Mouse (Mus musculus) liver, embryonic 11.5 days (tissue): ENCODE measurements around the gene Arid3a. TPM values are rescaled to one million over a fixed set of nuclear protein-coding genes. Genes with fewer than 3 reads are reported as not detected.
A peak's percentile ranks its signal among the peaks of the same experiment; 100 is the strongest.

Source experiments
- ATAC-seq: fragments of 200-750 bp; cut with Nextera tagmentation; replicated peaks from 2 replicates; pipeline ENCODE4 v1.8.0; 2017; ENCODE audit warnings: moderate number of reproducible peaks, mild to moderate bottlenecking, moderate TSS enrichment, moderate library complexity; ENCODE audit not compliant: low FRiP score
- DNase-seq: peaks from one replicate; pipeline ENCODE4 v3.0.0-alpha.2; 2017; ENCODE audit warnings: low spot score
- H3K27ac ChIP-seq: fragments of 300-500 bp; sonication (generic); 2 replicates; pipeline ENCODE4 v1.5.1; 2014; ENCODE audit warnings: mild to moderate bottlenecking, low read depth, low read length, control low read depth
- H3K27me3 ChIP-seq: fragments of 300-500 bp; sonication (generic); replicated peaks from 2 replicates; pipeline ENCODE4 v1.6.1; 2014; ENCODE audit warnings: low read length, mixed read lengths; ENCODE audit not compliant: control insufficient read depth, insufficient read depth
- H3K36me3 ChIP-seq: fragments of 300-500 bp; sonication (generic); 2 replicates; pipeline ENCODE4 v1.6.1; 2014; ENCODE audit warnings: mild to moderate bottlenecking, low read length, moderate library complexity, mixed read lengths; ENCODE audit not compliant: control insufficient read depth, insufficient read depth
- H3K4me1 ChIP-seq: fragments of 300-500 bp; sonication (generic); replicated peaks from 2 replicates; pipeline ENCODE4 v1.6.1; 2014; ENCODE audit warnings: low read length, mixed read lengths; ENCODE audit not compliant: control insufficient read depth, insufficient read depth
- H3K4me2 ChIP-seq: fragments of 300-500 bp; sonication (generic); 2 replicates; pipeline ENCODE4 v1.6.1; 2014; ENCODE audit warnings: mild to moderate bottlenecking, control low read depth, moderate library complexity
- H3K4me3 ChIP-seq: fragments of 300-500 bp; sonication (generic); 2 replicates; pipeline ENCODE4 v1.5.1; 2014; ENCODE audit warnings: low read depth, low read length, control low read depth
- H3K9ac ChIP-seq: fragments of 300-500 bp; sonication (generic); 2 replicates; pipeline ENCODE4 v1.6.1; 2014; ENCODE audit warnings: low read depth, low read length, control low read depth
- H3K9me3 ChIP-seq: fragments of 300-500 bp; sonication (generic); 2 replicates; pipeline ENCODE4 v1.6.1; 2016; ENCODE audit warnings: low read length, inconsistent platforms, mixed read lengths; ENCODE audit not compliant: control insufficient read depth
- WGBS: fragments of 180-500 bp; shearing (Covaris S2); extraction: QIAGEN DNeasy Blood & Tissue Kit; methylation state at CpG from one replicate; pipeline ENCODE4 v1.1.7; 2014; 5-methylcytosine and 5-hydroxymethylcytosine counted together
- polyA plus RNA-seq: library from polyadenylated mRNA; unstranded; fragments of >200 nt; fragmentation: Nextera tagmentation; extraction: Ambion mirVana; gene quantifications from 2 replicates; pipeline ENCODE4 v1.2.1, GENCODE M21; 2014

Arid3a gene
- polyA plus RNA-seq: 10.8 and 12.4 TPM in 2 replicates

GRCm38 (mm10) chr10:79926491-79927323 lies at the start of gene Arid3a:
TSS of gene Arid3a (plus strand) at chr10:79927043.
- under 1% methylated on average over 63 of the region's 63 CpGs for WGBS

GRCm38 (mm10) chr10:79877174-79877573 lies 49.7 kb upstream of the Arid3a start:
- H3K4me3 ChIP-seq: no peak overlapping the region
- ATAC-seq: no peak
- peak overlapping the region; percentile 41 for H3K4me2 ChIP-seq
- no peaks in the 10 kb centered on the region for H3K36me3 ChIP-seq
- no peaks in the 10 kb centered on the region for H3K9me3 ChIP-seq
- no peak for DNase-seq
- H3K9ac ChIP-seq: no peak overlapping the region
- peaks cover 36% of the 10 kb centered on the region for H3K4me1 ChIP-seq
- peaks cover 11% of the 10 kb centered on the region for H3K27me3 ChIP-seq
- H3K27ac ChIP-seq: no peak overlapping the region
- WGBS: 36% methylated on average over 1 of the region's 1 CpGs

More at GRCm38 (mm10) chr10:79926491-79927323, at the start of gene Arid3a:
- Histone ChIP-seq H3K27ac (peak within 1 kb of the TSS; percentile 97), H3K27me3 (peaks cover 12% of the 10 kb centered on the region), H3K4me1 (peaks cover 34% of the 10 kb centered on the region), H3K9me3 (no peaks in the 10 kb centered on the region), H3K4me2 (peak within 1 kb of the TSS; percentile 98), H3K4me3 (peak within 1 kb of the TSS; percentile 96), H3K9ac (peak within 1 kb of the TSS; percentile 92), H3K36me3 (peaks cover 3% of the 10 kb centered on the region; the same call in 1 of the 2 replicates)
- ATAC-seq (peak; percentile 75), DNase-seq (peak; percentile 93)

DNA sequence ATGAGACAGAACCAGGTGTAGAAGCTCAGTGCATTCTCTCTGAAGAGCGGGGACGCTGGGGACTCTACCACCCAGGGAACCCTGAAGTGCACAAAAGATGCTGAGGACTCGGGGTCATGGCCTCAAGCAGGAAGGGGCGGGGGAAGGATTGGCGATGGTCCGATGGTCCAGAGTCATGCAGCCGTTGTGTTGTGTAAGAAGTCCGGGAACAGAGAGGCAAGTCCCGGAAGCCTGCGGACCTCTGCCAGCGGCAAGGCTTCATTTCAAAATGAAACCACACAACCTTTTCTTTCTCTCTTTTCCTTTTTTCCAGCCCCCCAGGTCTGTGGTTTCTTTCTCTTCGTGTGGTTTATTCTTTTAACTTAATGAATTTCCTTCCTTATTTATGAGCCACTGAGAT lies 49.1 kb upstream of the Arid3a start:
- ATAC-seq (no peak), DNase-seq (no peak)
- Histone ChIP-seq H3K4me2 (peak overlapping the region; percentile 41), H3K36me3 (no peaks in the 10 kb centered on the region), H3K4me3 (no peak overlapping the region), H3K27me3 (peaks cover 12% of the 10 kb centered on the region), H3K9me3 (no peaks in the 10 kb centered on the region), H3K4me1 (peaks cover 42% of the 10 kb centered on the region), H3K27ac (peak overlapping the region; percentile 59), H3K9ac (peak overlapping the region; percentile 7; the same call in 1 of the 2 replicates)
- WGBS: 32% methylated on average over 12 of the region's 12 CpGs

DNA sequence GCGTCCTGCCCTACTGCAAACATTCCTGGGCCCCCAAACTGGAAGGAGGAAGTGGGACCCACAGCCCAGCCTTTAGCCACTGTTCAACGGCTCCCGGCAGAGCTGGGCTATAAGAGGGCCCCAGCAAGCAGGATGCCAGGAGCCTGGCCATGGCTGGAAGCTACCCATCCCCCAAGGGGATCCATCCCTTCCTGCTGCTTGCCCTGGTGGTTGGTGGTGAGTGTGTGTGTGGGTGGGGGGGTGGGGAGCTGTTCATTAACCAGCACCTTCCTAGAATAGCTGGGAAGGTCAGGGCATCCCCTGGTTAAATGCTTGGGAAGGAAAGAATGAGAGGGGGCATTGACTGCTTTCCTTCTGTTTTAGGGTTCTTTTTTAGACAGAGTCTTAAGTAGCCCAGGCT lies 47.3 kb upstream of the Arid3a start:
- DNase-seq: no peak
- no peak for ATAC-seq
- H3K4me1 ChIP-seq: peaks cover 42% of the 10 kb centered on the region
- WGBS: 25% methylated on average over 3 of the region's 3 CpGs
- H3K27me3 ChIP-seq: peaks cover 8% of the 10 kb centered on the region
- no peak overlapping the region for H3K9ac ChIP-seq
- no peaks in the 10 kb centered on the region for H3K36me3 ChIP-seq
- H3K4me3 ChIP-seq: no peak overlapping the region
- H3K4me2 ChIP-seq: no peak overlapping the region
- no peak overlapping the region for H3K27ac ChIP-seq
- no peaks in the 10 kb centered on the region for H3K9me3 ChIP-seq

- DNase-seq (no peak), ATAC-seq (0 out of 2 replicates have a peak, but pooled peaks have one; percentile 24)
- Histone ChIP-seq H3K9ac (no peak overlapping the region), H3K4me1 (peaks cover 38% of the 10 kb centered on the region), H3K9me3 (no peaks in the 10 kb centered on the region), H3K27ac (no peak overlapping the region), H3K36me3 (no peaks in the 10 kb centered on the region), H3K4me3 (peak overlapping the region; percentile 39), H3K27me3 (peaks cover 6% of the 10 kb centered on the region; the same call in 1 of the 2 replicates), H3K4me2 (peak overlapping the region; percentile 56)
- 10% methylated on average over 9 of the region's 9 CpGs for WGBS
These were observed 46.1 kb upstream of the Arid3a start for GRCm38 (mm10) chr10:79880721-79881120.

DNA sequence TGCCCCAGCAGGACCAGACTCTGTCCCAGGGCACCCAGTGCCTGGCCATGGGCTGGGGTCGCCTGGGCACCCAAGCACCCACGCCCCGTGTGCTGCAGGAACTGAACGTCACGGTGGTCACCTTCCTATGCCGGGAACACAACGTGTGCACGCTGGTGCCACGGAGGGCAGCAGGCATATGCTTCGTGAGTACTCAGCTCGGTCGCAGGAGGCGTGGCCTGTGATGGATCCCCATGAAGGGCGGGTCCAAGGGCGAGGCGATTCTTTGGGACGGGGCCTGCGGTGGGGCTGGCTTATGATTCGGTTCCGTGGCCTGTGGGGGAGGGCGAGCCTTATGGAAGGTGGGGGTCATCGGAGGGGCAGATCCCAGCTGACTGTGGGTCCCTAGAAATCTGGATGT lies 44.9 kb upstream of the Arid3a start:
- Histone ChIP-seq H3K9me3 (no peaks in the 10 kb centered on the region), H3K36me3 (no peaks in the 10 kb centered on the region), H3K4me2 (peak overlapping the region; percentile 56), H3K4me3 (peak overlapping the region; percentile 39), H3K27ac (no peak overlapping the region), H3K9ac (0 out of 2 replicates have a peak overlapping the region, but pooled peaks have one; percentile 34), H3K27me3 (peaks cover 6% of the 10 kb centered on the region; the same call in 1 of the 2 replicates), H3K4me1 (peaks cover 34% of the 10 kb centered on the region)
- no peak for DNase-seq
- ATAC-seq: peak; percentile 44
- WGBS: 5% methylated on average over 22 of the region's 22 CpGs

DNA sequence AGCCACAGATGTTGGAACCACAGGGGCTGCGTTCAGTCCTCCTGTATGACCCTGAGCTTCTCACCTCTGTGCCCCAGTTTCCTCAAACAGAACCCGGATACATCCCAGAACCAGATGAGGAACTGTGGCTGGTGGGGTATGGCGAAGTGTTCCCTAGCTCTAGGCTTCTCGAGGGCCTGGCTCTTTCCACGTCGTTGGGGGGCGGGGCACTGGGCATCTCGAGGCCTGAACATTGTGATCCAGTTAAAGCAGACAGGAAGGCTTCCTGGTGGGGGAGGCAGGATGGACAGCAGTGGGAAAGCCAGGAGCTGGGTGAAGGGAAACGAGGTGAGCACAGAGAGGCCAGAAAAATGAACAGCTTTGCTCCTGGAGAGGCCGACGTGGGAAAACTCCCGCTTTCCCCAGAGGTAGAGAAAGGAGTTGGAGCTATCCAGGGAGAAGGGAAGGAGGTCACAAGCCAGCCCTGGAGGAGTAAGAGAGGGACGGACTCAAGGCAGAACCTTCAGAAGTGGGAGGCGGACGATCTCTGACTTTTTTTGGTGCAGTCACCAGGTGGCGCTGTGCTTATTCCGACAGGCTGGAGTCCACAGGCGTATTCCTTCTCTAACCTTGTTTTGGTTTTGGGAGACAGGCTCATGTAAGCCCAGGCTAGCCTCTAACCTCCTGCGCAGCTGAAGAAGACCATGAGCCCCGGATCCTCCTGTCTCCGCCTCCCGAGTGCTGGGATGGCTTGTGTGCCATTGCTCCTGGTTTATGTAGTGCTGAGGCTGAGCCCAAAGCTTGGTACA lies 43.4 kb upstream of the Arid3a start:
- 17% methylated on average over 22 of the region's 22 CpGs for WGBS
- ATAC-seq: peak; percentile 15; the same call in 1 of the 2 replicates

DNA sequence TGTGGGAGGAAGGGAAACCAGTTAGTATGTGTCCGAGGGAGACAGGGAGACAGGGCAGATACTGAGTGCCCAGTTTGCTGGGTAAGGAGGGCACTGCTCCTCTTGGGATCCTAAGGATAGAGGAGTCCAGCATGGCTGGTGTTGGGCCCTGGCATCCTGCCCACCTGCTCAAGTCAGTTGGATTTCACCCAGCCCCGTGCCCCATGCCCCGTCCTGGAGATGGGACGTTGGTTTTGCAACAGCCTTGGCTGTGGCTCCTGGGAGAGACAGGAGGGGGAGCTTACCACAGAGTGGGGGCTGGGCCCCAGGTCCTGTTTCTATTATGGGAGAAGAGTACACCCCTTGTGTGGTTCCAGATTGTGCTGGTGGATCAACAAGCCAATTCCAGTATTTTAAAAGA lies 42.4 kb upstream of the Arid3a start:
- H3K9ac ChIP-seq: no peak overlapping the region
- ATAC-seq: no peak
- H3K4me1 ChIP-seq: peaks cover 29% of the 10 kb centered on the region
- H3K27ac ChIP-seq: no peak overlapping the region
- H3K4me3 ChIP-seq: no peak overlapping the region
- no peaks in the 10 kb centered on the region for H3K36me3 ChIP-seq
- no peak for DNase-seq
- no peak overlapping the region for H3K4me2 ChIP-seq
- H3K9me3 ChIP-seq: no peaks in the 10 kb centered on the region
- peaks cover 6% of the 10 kb centered on the region; the same call in 1 of the 2 replicates for H3K27me3 ChIP-seq
- WGBS: 45% methylated on average over 4 of the region's 4 CpGs

More for the DNA sequence above, 43.4 kb upstream of the Arid3a start:
- Histone ChIP-seq H3K9ac (peak overlapping the region; percentile 42; the same call in 1 of the 2 replicates), H3K27ac (no peak overlapping the region), H3K4me1 (peaks cover 29% of the 10 kb centered on the region), H3K36me3 (no peaks in the 10 kb centered on the region), H3K9me3 (no peaks in the 10 kb centered on the region), H3K4me2 (peak overlapping the region; percentile 11), H3K4me3 (no peak overlapping the region), H3K27me3 (peaks cover 6% of the 10 kb centered on the region; the same call in 1 of the 2 replicates)
- peak; percentile 75 for DNase-seq
